In genomic region chr9:52113091-52113490, GRCm38 (mm10) we compare ENCODE assay signal across 32 mouse cellular contexts.
"Had no signal": no experiment of that assay in that cellular context is flagged by ENCODE, and none has a peak within 500 bp of the region (broad histone marks: within the 10 kb centered on the region; RNA-seq: fewer than 3 reads in every experiment).

No protein-coding gene starts in this region.

- H3K4me3 ChIP-seq: limb, embryonic 10.5 days; limb, embryonic 12.5 days; limb, embryonic 13.5 days; limb, embryonic 15.5 days; liver, embryonic 12.5 days; liver, embryonic 13.5 days; liver, embryonic 15.5 days; lung, embryonic 15.5 days; megakaryocyte, embryonic 14.5 days; midbrain, embryonic 10.5 days; midbrain, embryonic 12.5 days; midbrain, embryonic 13.5 days; midbrain, embryonic 15.5 days; myocyte; neural tube, embryonic 12.5 days had no signal

- H3K9ac ChIP-seq: limb, embryonic 12.5 days; limb, embryonic 13.5 days; limb, embryonic 15.5 days; liver, embryonic 12.5 days; liver, embryonic 13.5 days; liver, embryonic 14.5 days; liver, embryonic 15.5 days; liver, postnatal 0 days; lung, embryonic 14.5 days; lung, embryonic 15.5 days; midbrain, embryonic 12.5 days; midbrain, embryonic 13.5 days; midbrain, embryonic 15.5 days; neural tube, embryonic 12.5 days had no signal

- H3K4me2 ChIP-seq: limb, embryonic 12.5 days; limb, embryonic 13.5 days; limb, embryonic 15.5 days; liver, embryonic 11.5 days; liver, embryonic 12.5 days; liver, embryonic 13.5 days; liver, embryonic 15.5 days; lung, embryonic 14.5 days; lung, embryonic 15.5 days; midbrain, embryonic 11.5 days; midbrain, embryonic 12.5 days; midbrain, embryonic 13.5 days; midbrain, embryonic 15.5 days; neural tube, embryonic 12.5 days had no signal

- H3K27ac ChIP-seq: limb, embryonic 10.5 days; limb, embryonic 12.5 days; limb, embryonic 13.5 days; limb, embryonic 15.5 days; liver, embryonic 12.5 days; liver, embryonic 13.5 days; liver, embryonic 14.5 days; liver, embryonic 15.5 days; lung, embryonic 15.5 days; macrophage; midbrain, embryonic 10.5 days; midbrain, embryonic 12.5 days; midbrain, embryonic 13.5 days; midbrain, embryonic 15.5 days; neural tube, embryonic 12.5 days had no signal

- DNase-seq: left cerebral cortex, postnatal 4 days; liver; liver, embryonic 13.5 days; liver, postnatal 0 days; lung, adult 18-20 months; lung, adult 2 months; lung, embryonic 14.5 days; lung, postnatal 10 days; lung, postnatal 14 days; lung, postnatal 36 days; lung, postnatal 4 days; midbrain, embryonic 14.5 days had no signal

- H3K27me3 ChIP-seq: limb, embryonic 12.5 days; limb, embryonic 13.5 days; limb, embryonic 15.5 days; liver, embryonic 12.5 days; liver, embryonic 13.5 days; liver, embryonic 15.5 days; lung, embryonic 15.5 days; megakaryocyte, embryonic 14.5 days; midbrain, embryonic 12.5 days; midbrain, embryonic 13.5 days; midbrain, embryonic 15.5 days; neural tube, embryonic 12.5 days had no signal

- ATAC-seq: liver, embryonic 12.5 days; liver, postnatal 0 days; lung, postnatal 0 days; midbrain, embryonic 13.5 days; midbrain, embryonic 15.5 days; midbrain, embryonic 16.5 days had no signal

- H3K4me1 ChIP-seq: limb, embryonic 10.5 days; limb, embryonic 12.5 days; limb, embryonic 13.5 days; limb, embryonic 15.5 days; lung, embryonic 15.5 days; midbrain, embryonic 10.5 days; midbrain, embryonic 12.5 days; midbrain, embryonic 15.5 days; neural tube, embryonic 12.5 days had no signal

- H3K9me3 ChIP-seq: limb, embryonic 10.5 days; limb, embryonic 12.5 days; limb, embryonic 13.5 days; limb, embryonic 15.5 days; liver, embryonic 12.5 days; liver, embryonic 13.5 days; liver, embryonic 15.5 days; lung, embryonic 15.5 days; megakaryocyte, embryonic 14.5 days; midbrain, embryonic 10.5 days; midbrain, embryonic 12.5 days; midbrain, embryonic 13.5 days; midbrain, embryonic 15.5 days; neural tube, embryonic 12.5 days had no signal
